Mouse (Mus musculus) thymus, postnatal 25 days (tissue): ENCODE measurements around the gene Slc35c2.
A peak's percentile ranks its signal among the peaks of the same experiment; 100 is the strongest.

Experiments
- DNase-seq: peaks from one replicate; pipeline ENCODE4 v3.0.0; 2022

Gene Slc35c2

DNA sequence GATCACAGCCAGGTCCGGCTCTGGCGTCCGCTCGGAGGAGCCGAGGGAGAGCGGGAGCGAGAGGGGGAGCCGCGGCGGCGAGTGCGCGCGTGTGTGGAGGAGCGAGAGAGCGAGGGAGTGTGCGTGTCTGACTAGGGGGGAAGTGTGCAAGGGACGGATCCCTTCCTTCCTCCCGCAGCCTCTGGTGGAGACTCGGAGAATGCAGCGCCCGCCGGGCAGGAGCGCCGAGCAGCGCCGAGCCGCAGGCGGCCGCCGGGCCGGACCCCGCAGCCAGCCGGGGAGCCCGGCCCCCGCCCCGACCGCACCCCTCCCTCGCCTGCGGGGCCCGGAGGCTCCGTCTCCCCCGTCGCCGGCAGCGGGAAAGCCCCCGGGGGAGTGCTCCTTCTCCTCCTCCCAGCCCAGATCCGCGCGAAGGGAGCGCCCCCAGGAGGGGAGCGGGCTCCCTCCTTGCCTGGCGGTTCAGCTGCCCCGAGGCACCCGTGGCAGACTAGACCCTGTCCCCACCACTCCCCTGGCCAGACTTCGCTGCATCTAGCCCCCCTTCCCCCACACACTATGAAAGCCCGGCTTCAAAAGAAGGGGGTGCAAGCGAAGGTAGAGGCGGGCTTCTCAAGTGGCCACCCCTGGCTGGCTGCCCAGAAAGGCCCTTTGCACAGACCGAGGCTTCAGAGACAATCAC, 52.9 kb downstream of the Slc35c2 start, which contains the start of gene Cdh22:
Gene Cdh22, minus strand, starts transcription at position 241 of the 679 bp plus-strand sequence.
- DNase-seq, result peak; percentile 13

DNA sequence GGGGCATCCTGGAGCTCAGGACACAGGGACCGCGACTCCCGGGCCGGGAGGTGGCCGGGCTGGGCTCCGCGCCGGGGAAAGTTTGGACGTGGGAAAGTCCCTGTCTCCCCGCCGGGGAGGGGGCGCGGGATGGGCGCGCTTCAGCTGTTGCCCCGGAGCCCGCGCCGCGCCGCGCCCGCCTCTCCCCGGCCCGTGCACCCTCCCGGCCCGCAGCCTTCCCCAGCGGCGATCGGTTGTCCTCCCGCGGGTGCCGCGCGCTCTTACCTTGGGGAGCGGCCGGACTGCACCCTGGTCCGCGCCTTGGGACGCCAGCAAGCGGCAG, 53.4 kb downstream of the Slc35c2 start:
- DNase-seq, result no peak

DNA sequence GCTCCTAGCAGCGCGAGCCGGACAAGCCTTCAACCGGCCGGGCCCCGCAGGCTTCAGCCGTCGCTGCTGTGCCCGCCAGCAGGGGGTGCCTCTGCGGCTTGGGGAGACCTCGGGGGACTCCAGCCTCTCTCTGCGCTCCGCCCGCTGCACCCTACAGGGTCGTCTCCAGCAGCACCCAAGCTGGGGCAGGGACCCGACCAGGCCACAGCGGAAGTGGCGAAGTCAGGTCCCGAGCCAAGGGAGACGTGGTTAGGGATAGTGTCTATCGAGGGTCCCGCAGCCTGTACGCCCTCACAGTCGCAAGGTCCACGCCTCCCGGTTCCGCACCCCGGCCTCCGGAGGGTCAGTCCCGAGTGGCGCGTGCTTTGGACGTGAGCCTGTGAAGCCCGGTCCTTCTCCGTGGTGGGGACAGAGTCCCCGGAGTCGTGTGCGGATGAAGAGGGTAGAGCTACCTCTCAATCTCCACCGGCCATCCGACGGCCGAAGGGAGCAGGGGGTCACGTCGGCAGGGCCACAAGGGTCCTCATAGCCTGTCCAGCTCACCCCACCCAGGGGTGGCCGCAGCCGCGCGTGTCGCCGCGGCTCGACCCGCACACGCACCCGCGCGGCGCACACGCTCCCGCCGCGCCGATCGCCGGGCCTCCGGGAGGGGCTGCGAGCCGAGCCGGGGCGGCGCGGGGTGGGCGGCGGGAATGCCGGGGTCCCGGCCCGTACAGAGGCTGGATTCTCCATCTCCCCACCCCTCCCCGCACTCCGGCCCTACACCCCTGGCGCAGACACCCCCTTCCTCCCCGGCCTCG, 54.0 kb downstream of the Slc35c2 start:
- DNase-seq, result peak; percentile 48

- DNase-seq, result no peak
Measured at GRCm38 (mm10) chr2:165229050-165229449, 58.6 kb downstream of the Slc35c2 start.
